Mouse (Mus musculus) intestine, embryonic 15.5 days (tissue): ENCODE measurements at regions not wholly inside any gene's neighbourhood (a gene's known extent, or its start where the extent isn't known, plus 50 kb on each side); places are given as distances from the start of the nearest gene placed in this dataset.

Experiments
- ATAC-seq: fragments of 200-750 bp; cut with Nextera tagmentation; 2 replicates; pipeline ENCODE4 v1.8.0; 2017; ENCODE audit warnings: moderate TSS enrichment, moderate library complexity
- H3K27ac ChIP-seq: fragments of 300-500 bp; sonication (generic); 2 replicates; pipeline ENCODE4 v1.5.1; 2015; ENCODE audit warnings: mild to moderate bottlenecking, inconsistent platforms
- H3K27me3 ChIP-seq: fragments of 300-500 bp; sonication (generic); replicated peaks from 2 replicates; pipeline ENCODE4 v1.6.1; 2015; ENCODE audit warnings: inconsistent platforms
- H3K36me3 ChIP-seq: fragments of 300-500 bp; sonication (generic); 2 replicates; pipeline ENCODE4 v1.6.1; 2015; ENCODE audit warnings: inconsistent platforms
- H3K4me1 ChIP-seq: fragments of 300-500 bp; sonication (generic); replicated peaks from 2 replicates; pipeline ENCODE4 v1.6.1; 2015; ENCODE audit warnings: inconsistent platforms
- H3K4me2 ChIP-seq: fragments of 300-500 bp; sonication (generic); replicated peaks from 2 replicates; pipeline ENCODE4 v1.6.1; 2015; ENCODE audit warnings: mild to moderate bottlenecking, inconsistent platforms
- H3K4me3 ChIP-seq: fragments of 300-500 bp; sonication (generic); replicated peaks from 2 replicates; pipeline ENCODE4 v1.5.1; 2015; ENCODE audit warnings: inconsistent platforms
- H3K9ac ChIP-seq: fragments of 300-500 bp; sonication (generic); 2 replicates; pipeline ENCODE4 v1.6.1; 2015; ENCODE audit warnings: inconsistent platforms
- H3K9me3 ChIP-seq: fragments of 300-500 bp; sonication (generic); 2 replicates; pipeline ENCODE4 v1.6.1; 2016; ENCODE audit warnings: inconsistent platforms
- WGBS: fragments of 180-500 bp; shearing (Covaris S2); methylation state at CpG from one replicate; pipeline ENCODE4 v1.1.7; 2015; 5-methylcytosine and 5-hydroxymethylcytosine counted together

GRCm38 (mm10) chr16:3273427-3273826, 317.4 kb upstream of the Olfr161 start:
- no peak for ATAC-seq
- H3K9me3 ChIP-seq: 0 out of 2 replicates have a peak, but pooled peaks cover 7% of the 10 kb centered on the region
- H3K27me3 ChIP-seq: no peaks in the 10 kb centered on the region
- no peak overlapping the region for H3K27ac ChIP-seq
- no peaks in the 10 kb centered on the region for H3K36me3 ChIP-seq
- no peak overlapping the region for H3K9ac ChIP-seq
- no peaks in the 10 kb centered on the region for H3K4me1 ChIP-seq
- no peak overlapping the region for H3K4me2 ChIP-seq
- H3K4me3 ChIP-seq: no peak overlapping the region
- 79% methylated on average over 2 of the region's 2 CpGs for WGBS
